Mouse (Mus musculus): Measurements from ENCODE around the gene Clcn6.
A peak's percentile ranks its signal among the peaks of the same experiment; 100 is the strongest.

Clcn6 gene

GRCm38 (mm10) chr4:148038600-148039253 lies at the start of gene Clcn6, which contains the start of gene Mthfr:
Gene Clcn6, minus strand, starts transcription at chr4:148038821.
Gene Mthfr, plus strand, starts transcription at chr4:148039077.
- peak; percentile 99 for DNase-seq (ENCODE audit: low spot score)

GRCm38 (mm10) chr4:148087907-148088527 lies 49.4 kb upstream of the Clcn6 start, which contains the start of gene Agtrap:
Gene Agtrap, minus strand, starts transcription at chr4:148088031.
- peak; percentile 94 for DNase-seq (ENCODE audit: low spot score)

GRCm38 (mm10) chr4:148087091-148087906 lies 48.7 kb upstream of the Clcn6 start:
- peak; percentile 43 for DNase-seq (ENCODE audit: low spot score)

GRCm38 (mm10) chr4:148085907-148086305 lies 47.3 kb upstream of the Clcn6 start:
- DNase-seq (ENCODE audit: low spot score), result no peak

- DNase-seq (ENCODE audit: low spot score), result no peak
Measured at GRCm38 (mm10) chr4:148085131-148085906, 46.7 kb upstream of the Clcn6 start.

GRCm38 (mm10) chr4:148084261-148084714 lies 45.7 kb upstream of the Clcn6 start:
- DNase-seq (ENCODE audit: low spot score), result no peak

- DNase-seq (ENCODE audit: low spot score), result no peak
Measured at GRCm38 (mm10) chr4:148083176-148083899, 44.7 kb upstream of the Clcn6 start.

- peak; percentile 29 for DNase-seq (ENCODE audit: low spot score)
Measured at GRCm38 (mm10) chr4:148082257-148083044, 43.8 kb upstream of the Clcn6 start.

GRCm38 (mm10) chr4:148081201-148081600 lies 42.6 kb upstream of the Clcn6 start:
- DNase-seq (ENCODE audit: low spot score), result no peak

GRCm38 (mm10) chr4:148080597-148080973 lies 42.0 kb upstream of the Clcn6 start:
- DNase-seq (ENCODE audit: low spot score), result no peak

- no peak for DNase-seq (ENCODE audit: low spot score)
Measured at GRCm38 (mm10) chr4:148079944-148080596, 41.4 kb upstream of the Clcn6 start.

GRCm38 (mm10) chr4:148079212-148079611 lies 40.6 kb upstream of the Clcn6 start:
- no peak for DNase-seq (ENCODE audit: low spot score)

GRCm38 (mm10) chr4:148075881-148076280 lies 37.3 kb upstream of the Clcn6 start:
- DNase-seq (ENCODE audit: low spot score), result no peak

GRCm38 (mm10) chr4:148075259-148075658 lies 36.6 kb upstream of the Clcn6 start:
- DNase-seq (ENCODE audit: low spot score), result peak; percentile 56

GRCm38 (mm10) chr4:148074521-148075189 lies 36.0 kb upstream of the Clcn6 start:
- DNase-seq (ENCODE audit: low spot score), result no peak

- DNase-seq (ENCODE audit: low spot score), result no peak
Measured at GRCm38 (mm10) chr4:148071508-148071907, 32.9 kb upstream of the Clcn6 start.

GRCm38 (mm10) chr4:148069602-148070218 lies 31.1 kb upstream of the Clcn6 start:
- DNase-seq (ENCODE audit: low spot score), result no peak

GRCm38 (mm10) chr4:148067346-148067745 lies 28.7 kb upstream of the Clcn6 start:
- no peak for DNase-seq (ENCODE audit: low spot score)

- DNase-seq (ENCODE audit: low spot score), result no peak
Measured at GRCm38 (mm10) chr4:148066401-148066744, 27.8 kb upstream of the Clcn6 start.

Data from urinary bladder, postnatal 25 days (tissue).